Comparison of ENCODE assay signal across 17 mouse cellular contexts in the genomic region with DNA sequence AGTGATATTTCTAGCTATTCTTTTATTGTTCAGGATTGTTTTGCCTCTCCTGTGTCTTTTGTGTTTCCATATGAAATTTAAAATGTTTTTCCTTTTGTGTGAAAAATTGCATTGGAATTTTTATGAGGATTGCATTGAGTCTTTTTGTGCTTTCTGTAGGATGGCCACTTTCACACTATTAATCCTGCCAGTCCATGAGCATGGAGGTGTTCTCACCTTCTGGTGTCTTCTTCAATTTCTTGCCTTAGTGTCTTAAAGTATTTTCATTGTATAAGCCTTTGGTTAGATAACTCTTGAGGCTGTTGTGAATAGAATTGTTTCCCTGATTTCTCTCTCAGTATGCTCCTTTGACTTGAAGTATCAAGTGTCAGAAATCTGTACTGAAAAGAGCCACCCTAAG.
"Had no signal": no experiment of that assay in that cellular context is flagged by ENCODE, and none has a peak within 500 bp of the region (broad histone marks: within the 10 kb centered on the region; RNA-seq: fewer than 3 reads in every experiment).

No protein-coding gene starts in this region.

- DNase-seq: lung, adult 2 months; lung, postnatal 14 days; lung, postnatal 36 days; right cerebral cortex, postnatal 14 days; thymus, adult 18-20 months; thymus, postnatal 14 days; thymus, postnatal 36 days had no signal

- ATAC-seq: lung, postnatal 0 days; midbrain, embryonic 13.5 days; midbrain, embryonic 15.5 days had no signal

- H3K9me3 ChIP-seq: lung, embryonic 15.5 days; midbrain, embryonic 13.5 days; midbrain, embryonic 15.5 days; neural tube, embryonic 12.5 days; stomach, embryonic 15.5 days had no signal

- H3K36me3 ChIP-seq: lung, embryonic 15.5 days; midbrain, embryonic 13.5 days; midbrain, embryonic 15.5 days; neural tube, embryonic 12.5 days; stomach, embryonic 15.5 days had no signal

- H3K27me3 ChIP-seq: lung, embryonic 15.5 days; megakaryocyte, embryonic 14.5 days; midbrain, embryonic 13.5 days; midbrain, embryonic 15.5 days; neural tube, embryonic 12.5 days; stomach, embryonic 15.5 days had no signal

- H3K4me3 ChIP-seq: lung, embryonic 15.5 days; megakaryocyte, embryonic 14.5 days; midbrain, embryonic 13.5 days; midbrain, embryonic 15.5 days; neural tube, embryonic 12.5 days; stomach, embryonic 15.5 days had no signal

- H3K27ac ChIP-seq: lung, embryonic 15.5 days; macrophage; midbrain, embryonic 13.5 days; midbrain, embryonic 15.5 days; neural tube, embryonic 12.5 days; stomach, embryonic 15.5 days; stomach, postnatal 0 days had no signal

- H3K4me1 ChIP-seq: lung, embryonic 15.5 days; megakaryocyte, embryonic 14.5 days; midbrain, embryonic 15.5 days; stomach, embryonic 15.5 days had no signal

- H3K4me2 ChIP-seq: lung, embryonic 15.5 days; midbrain, embryonic 11.5 days; midbrain, embryonic 13.5 days; midbrain, embryonic 15.5 days; neural tube, embryonic 12.5 days; stomach, embryonic 15.5 days had no signal

- H3K9ac ChIP-seq: lung, embryonic 15.5 days; midbrain, embryonic 13.5 days; midbrain, embryonic 15.5 days; neural tube, embryonic 12.5 days; stomach, embryonic 15.5 days had no signal
